14 mouse cellular contexts compared by ENCODE assay signal in genomic region chr3:151333867-151334341, GRCm38 (mm10).
DNase-seq lines count a peak whose midpoint lies in the region; ATAC-seq lines count a peak whose summit lies in the region.
"Had no signal": no experiment of that assay in that cellular context is flagged by ENCODE, and none has a peak within 500 bp of the region (broad histone marks: within the 10 kb centered on the region; RNA-seq: fewer than 3 reads in every experiment).

No protein-coding gene starts in this region.

- H3K27ac ChIP-seq in hindbrain, embryonic 10.5 days: peak overlapping the region; percentile 70
- no peak overlapping the region for H3K27ac ChIP-seq in neural tube, embryonic 12.5 days
- H3K27ac ChIP-seq: heart, embryonic 13.5 days; intestine, embryonic 15.5 days; macrophage had no signal

- ATAC-seq in cerebellum, adult (ENCODE audit: insufficient number of reproducible peaks, low FRiP score, low TSS enrichment): peak; percentile 31; the same call in 1 of the 2 replicates
- peak; percentile 58 for ATAC-seq in neural tube, embryonic 12.5 days (ENCODE audit: low FRiP score, low read depth)
- ATAC-seq: activated CD4-positive, CD25-positive, alpha-beta regulatory T cell, adult 4 months; intestine, embryonic 15.5 days had no signal

- no peak overlapping the region for H3K4me2 ChIP-seq in neural tube, embryonic 12.5 days (replicated peaks)
- H3K4me2 ChIP-seq: heart, embryonic 13.5 days; intestine, embryonic 15.5 days had no signal

- no peak overlapping the region for H3K9ac ChIP-seq in neural tube, embryonic 12.5 days
- H3K9ac ChIP-seq: heart, embryonic 13.5 days; intestine, embryonic 15.5 days had no signal

- H3K4me1 ChIP-seq in hindbrain, embryonic 10.5 days (replicated peaks): peaks cover 13% of the 10 kb centered on the region; the same call in 1 of the 2 replicates
- H3K4me1 ChIP-seq in neural tube, embryonic 12.5 days: no peaks in the 10 kb centered on the region
- H3K4me1 ChIP-seq: intestine, embryonic 15.5 days had no signal

- no peaks in the 10 kb centered on the region for H3K9me3 ChIP-seq in hindbrain, embryonic 10.5 days
- no peaks in the 10 kb centered on the region for H3K9me3 ChIP-seq in neural tube, embryonic 12.5 days
- H3K9me3 ChIP-seq: heart, embryonic 13.5 days; intestine, embryonic 15.5 days had no signal

- H3K27me3 ChIP-seq in hindbrain, embryonic 10.5 days (ENCODE audit: insufficient read depth, poor library complexity, severe bottlenecking): no peaks in the 10 kb centered on the region
- no peaks in the 10 kb centered on the region for H3K27me3 ChIP-seq in neural tube, embryonic 12.5 days (replicated peaks)
- H3K27me3 ChIP-seq: heart, embryonic 13.5 days; intestine, embryonic 15.5 days had no signal

- no peak overlapping the region for H3K4me3 ChIP-seq in hindbrain, embryonic 10.5 days
- no peak overlapping the region for H3K4me3 ChIP-seq in neural tube, embryonic 12.5 days
- H3K4me3 ChIP-seq: heart, embryonic 13.5 days; intestine, embryonic 15.5 days had no signal

- no peak for DNase-seq in cerebellum, adult 8-10 months
- DNase-seq in embryo, embryonic 9.5 days (ENCODE audit: extremely low spot score): peak; percentile 25
- DNase-seq in hindbrain, embryonic 10.5 days (ENCODE audit: low spot score): peak; percentile 12
- DNase-seq in kidney, postnatal 25 days: no peak
- no peak for DNase-seq in gastrocnemius, adult 18-20 months (ENCODE audit: low spot score)
- no peak for DNase-seq in ovary, postnatal 10 days (ENCODE audit: low spot score)
- DNase-seq: layer of hippocampus, adult 9-11 months; liver had no signal

- no peaks in the 10 kb centered on the region for H3K36me3 ChIP-seq in hindbrain, embryonic 10.5 days
- H3K36me3 ChIP-seq in neural tube, embryonic 12.5 days: no peaks in the 10 kb centered on the region
- H3K36me3 ChIP-seq: heart, embryonic 13.5 days; intestine, embryonic 15.5 days had no signal

- WGBS in hindbrain, embryonic 10.5 days: 40% methylated on average over 6 of the region's 6 CpGs
- WGBS in neural tube, embryonic 12.5 days: 46% methylated on average over 6 of the region's 6 CpGs

Comparison
In these comparisons a context has a peak if more than half of its experiments do, and no peak if none do; other contexts are left out.
1. DNase-seq: peak in embryo, embryonic 9.5 days (single experiment) and hindbrain, embryonic 10.5 days (single experiment); none in cerebellum, adult 8-10 months (single experiment), kidney, postnatal 25 days (0 of 2), gastrocnemius, adult 18-20 months (single experiment) and ovary, postnatal 10 days (single experiment).